Mouse (Mus musculus) liver, adult 2 months (tissue): ENCODE results near the gene Rbck1.
A peak's percentile ranks its signal among the peaks of the same experiment; 100 is the strongest.

Source experiments
- CTCF ChIP-seq: fragments of 200-500 bp; IDR thresholded peaks from 2 replicates; pipeline ENCODE4 v1.5.1; 2011; ENCODE audit warnings: low read depth, low read length, control low read depth
- POLR2A ChIP-seq: fragments of 200-500 bp; IDR thresholded peaks from 2 replicates; pipeline ENCODE4 v1.6.1; 2011; ENCODE audit warnings: low read length, control low read depth; ENCODE audit not compliant: insufficient read depth; ENCODE audit errors: extremely low read depth

DNA sequence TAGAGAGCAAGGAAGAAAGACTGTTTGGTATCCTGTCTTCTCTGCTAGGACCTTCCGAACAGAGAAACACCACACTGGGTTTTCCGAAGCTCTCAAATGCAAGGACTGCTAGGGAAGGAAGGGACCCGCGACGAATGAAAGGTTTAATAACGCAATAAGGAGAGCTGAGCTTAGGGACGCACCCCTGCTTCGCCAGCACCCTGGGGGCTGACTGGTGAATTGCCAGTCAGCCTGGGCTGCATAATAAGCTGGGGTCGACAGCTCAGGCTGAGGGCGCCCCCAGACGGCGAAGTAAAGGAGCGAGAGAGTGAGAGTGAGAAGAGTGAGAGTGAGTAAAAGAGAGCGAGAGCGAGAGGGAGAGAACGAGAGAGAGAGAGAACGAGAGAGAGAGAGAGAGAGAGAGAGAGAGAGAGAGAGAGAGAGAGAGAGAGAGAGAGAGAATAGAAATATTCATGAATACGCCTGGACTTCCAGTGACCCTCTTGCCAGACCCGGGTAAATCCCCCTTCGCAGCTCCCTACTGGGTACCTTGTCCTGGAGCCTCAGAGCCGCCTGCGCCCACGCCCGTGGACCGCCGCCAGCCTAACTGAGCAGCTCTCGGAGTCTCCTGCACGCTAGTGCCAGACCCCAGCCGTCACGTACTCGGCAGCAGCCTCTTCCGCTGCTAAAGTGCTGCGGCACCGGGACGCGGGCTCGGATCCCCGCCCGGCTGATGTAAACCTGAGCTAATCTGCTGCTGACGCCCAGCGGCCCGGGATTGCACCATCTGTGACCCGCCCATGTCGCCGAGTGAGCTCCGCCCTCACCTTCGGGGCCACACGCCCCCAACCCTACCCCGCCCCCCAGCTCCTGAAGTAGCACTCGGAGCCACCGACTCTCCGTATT, 11.1 kb upstream of the Rbck1 start, which contains the start of gene Trib3:
- TF ChIP-seq CTCF (peak; percentile 83), POLR2A (peak; percentile 27; the same call in 1 of the 2 replicates)
